Mouse (Mus musculus): Measurements from ENCODE around the gene A430005L14Rik.
"Not testable (repeated sequence)": the region's sequence is repeated elsewhere in the genome, so short reads cannot be mapped to it uniquely, and the experiment has no call there.

- TF ChIP-seq CTCF (IDR thresholded peaks at IDR 0.05); EP300 (IDR thresholded peaks at IDR 0.05; ENCODE audit: insufficient read depth, low read depth, low read length): not testable (repeated sequence)
These were observed 34.9 kb upstream of the A430005L14Rik start for GRCm38 (mm10) chr4:153922090-153922489.
